Mouse (Mus musculus): ENCODE data around the gene Gm266. TPM values are rescaled to one million over a fixed set of nuclear protein-coding genes. Genes with fewer than 3 reads are reported as not detected.
A peak's percentile ranks its signal among the peaks of the same experiment; 100 is the strongest.

Gene Gm266
- total RNA-seq, 2 experiments from 2014 or later: not detected

DNA sequence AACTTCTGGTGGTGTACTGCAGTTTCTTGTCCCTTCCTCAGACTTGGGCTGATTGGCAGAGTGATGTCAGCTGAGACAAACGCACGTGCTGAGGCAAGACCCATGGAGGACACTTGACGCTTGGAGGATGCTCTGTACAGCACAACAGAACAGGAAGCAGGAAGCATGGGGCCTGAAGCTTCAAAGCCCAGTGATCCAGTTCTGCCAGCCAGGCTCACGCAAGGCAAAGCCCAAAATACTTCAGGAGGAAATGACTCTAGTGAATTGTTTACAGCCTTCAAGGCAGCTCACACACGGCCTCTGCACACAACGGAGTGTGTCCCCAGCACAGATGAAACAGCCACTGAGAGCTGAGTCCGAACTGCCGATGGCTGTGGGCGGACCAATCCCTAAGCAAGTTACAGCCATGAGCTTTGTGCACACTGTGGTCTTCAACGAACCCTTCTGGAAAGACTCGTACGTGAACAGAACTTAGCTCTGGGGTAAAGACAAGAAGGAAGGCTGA, 17.5 kb upstream of the Gm266 start:
- no peak for DNase-seq

DNA sequence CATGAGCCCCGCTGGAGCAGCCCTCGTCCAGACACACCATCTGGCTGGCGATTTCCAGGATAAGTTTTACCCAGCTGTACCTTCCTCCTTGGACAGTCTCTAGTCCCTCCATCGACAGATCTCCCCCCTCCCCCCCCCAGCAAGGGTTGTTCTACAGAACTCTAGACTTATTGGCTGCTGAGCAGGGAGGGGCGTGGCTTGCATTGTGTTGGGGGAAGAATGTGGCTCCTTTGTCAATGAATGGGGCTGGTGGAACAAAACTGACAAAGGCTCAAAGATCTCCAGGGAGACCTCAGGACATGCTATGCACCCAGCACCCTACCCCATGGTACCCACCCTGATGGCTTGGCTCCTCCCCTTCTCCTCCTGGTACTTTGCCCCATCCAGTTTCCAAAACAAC, 15.1 kb upstream of the Gm266 start:
- no peak for DNase-seq

DNA sequence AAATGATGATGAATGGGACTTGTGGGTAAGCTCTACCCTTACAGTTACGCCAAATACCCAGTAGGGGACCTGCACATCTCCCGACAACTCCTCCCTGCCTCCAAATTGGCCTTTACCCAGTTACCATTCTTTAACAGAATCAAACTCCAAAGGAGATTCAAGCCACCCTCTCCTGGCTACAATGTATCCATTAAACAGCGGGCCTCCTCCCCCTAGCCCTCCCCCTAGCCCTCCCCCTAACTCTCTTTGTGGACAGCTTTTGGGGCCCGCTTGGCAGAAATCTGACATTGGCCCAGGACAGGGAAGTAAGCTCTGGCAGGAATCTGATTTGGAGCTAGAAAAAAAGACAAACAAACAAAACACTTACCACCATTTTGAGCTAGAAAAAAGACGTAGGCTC, 14.0 kb upstream of the Gm266 start:
- no peak for DNase-seq

DNA sequence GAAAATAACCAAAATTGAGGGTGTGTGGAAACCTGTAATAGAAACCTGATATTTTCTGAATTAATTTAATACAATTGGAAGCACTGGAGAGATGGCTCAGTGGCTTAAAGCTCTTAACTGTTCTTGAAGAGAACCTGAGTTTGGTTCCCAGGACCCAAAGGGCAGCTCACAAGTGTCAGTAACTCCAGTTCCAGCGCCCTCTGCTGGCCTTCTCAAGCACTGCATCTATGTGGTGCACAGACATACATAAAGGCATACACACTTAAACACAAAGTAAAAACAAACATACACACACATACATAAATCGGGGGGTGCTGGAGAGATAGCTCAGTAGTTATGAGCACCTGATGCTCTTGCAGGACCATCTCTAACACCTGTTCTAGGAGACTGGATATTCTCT, 11.5 kb upstream of the Gm266 start:
- DNase-seq: no peak

DNA sequence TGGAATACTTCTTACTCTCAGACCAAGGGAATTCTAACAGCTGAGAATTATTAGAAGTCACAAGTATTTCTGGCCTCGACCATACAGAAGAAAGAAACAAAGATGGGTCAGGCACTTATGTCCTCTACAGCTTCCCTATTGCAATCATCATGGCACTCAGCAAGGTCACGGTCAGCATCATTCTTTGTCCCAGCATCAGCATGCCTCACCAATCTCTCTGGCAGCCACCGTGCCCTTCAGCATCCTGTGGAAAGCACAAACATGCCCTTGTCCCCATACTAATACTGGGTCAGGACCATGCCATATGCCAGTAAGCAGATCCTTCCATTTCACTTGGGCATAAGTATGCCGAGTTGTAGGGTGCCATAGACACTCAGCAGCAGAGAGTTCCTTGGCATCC, 9.3 kb upstream of the Gm266 start:
- DNase-seq: no peak

DNA sequence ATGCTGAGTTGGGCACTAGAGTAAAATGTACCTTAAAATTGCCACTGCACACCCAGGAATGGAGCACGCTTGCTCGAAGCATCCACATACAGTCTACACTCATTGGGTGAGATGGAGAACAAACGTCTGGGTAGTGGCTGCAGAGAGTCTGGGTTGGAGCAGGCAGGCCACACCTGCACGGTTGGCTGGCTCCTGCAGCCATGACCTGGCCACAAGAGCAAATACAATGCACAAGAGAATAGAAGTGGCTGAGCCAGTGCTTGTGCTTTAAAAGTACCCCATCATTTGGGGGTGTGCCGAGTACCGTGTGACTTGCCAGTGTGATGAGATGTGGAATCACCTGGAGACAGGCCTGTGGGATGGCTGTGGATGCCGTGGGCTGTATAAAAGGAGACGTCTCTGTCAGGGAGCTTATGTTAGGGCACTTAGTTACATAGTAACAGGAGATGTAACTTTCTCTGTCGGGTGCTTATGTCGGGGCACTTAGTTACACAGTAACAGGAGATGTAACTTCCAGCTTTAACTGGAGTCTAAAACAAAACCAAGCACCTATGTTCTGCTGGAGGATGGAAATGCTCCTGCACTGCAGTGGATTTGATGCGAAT, 3.7 kb upstream of the Gm266 start:
- no peak for DNase-seq

DNA sequence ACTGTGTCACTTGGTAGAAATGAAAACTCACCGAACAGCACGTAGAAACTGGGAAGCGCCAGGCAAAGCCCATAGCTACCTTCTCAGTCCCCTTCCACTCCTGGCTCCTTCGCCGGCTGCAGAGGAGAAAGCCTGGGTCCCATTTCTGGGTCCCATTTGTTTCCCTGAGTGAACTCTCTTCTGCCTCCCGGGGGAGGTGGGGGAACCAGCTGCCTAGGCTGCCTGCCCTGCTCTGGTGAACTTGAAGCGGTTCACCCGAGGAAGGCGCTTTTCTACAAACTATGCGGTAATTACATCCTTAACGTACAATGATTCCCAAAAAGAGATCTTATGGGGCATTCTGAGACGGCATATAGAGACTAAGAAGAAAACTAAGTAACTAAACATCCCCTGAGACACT, 832 bp upstream of the Gm266 start:
- DNase-seq: no peak

DNA sequence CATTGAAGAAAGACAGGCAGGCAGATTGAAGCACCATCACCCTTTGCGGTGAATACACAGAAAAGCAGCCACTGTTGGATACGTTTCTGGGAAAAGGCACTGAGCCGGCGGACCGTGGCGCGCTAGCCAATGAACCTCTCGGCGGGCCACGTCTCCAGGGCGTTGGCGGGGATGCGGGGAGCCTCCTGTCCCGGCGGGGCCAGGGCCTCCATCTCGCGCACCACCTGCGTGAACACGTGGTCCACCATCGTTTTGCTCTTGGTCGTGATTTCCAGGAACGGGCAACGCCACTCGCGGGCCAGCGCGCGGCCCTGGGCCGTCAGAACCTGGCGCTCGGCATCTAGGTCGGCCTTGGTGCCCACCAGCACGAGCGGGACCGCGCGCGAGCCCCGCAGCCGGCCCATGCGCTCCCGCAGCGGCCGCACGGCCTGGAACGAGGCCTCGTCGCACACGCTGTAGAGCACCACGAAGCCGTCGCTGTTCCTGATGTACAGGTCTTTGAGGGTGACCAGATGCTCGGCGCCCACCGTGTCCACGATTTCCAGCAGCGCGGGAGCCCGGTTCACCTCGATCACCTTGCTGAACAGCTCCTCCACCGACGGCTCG, 474 bp downstream of the Gm266 start:
- no peak for DNase-seq

DNA sequence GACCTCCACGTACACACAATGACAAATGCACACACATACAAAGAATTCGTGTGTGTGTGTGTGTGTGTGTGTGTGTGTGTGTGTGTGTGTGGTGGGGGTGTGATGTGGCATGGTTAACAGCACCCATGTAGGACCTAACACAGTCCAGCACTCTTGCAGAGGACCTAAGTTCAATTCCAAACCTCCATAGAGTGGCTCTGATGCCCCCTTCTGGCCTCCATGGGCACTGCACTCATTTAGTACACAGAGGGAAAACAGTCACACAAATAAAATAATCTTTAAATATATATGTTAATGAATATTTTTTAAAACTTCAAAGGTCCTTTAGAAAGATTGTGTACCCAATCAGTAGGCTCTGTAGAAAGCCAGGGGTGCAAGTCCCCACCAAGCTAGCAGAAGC, 5.7 kb downstream of the Gm266 start:
- DNase-seq: peak in 1 of 2 experiments; percentile 68

DNA sequence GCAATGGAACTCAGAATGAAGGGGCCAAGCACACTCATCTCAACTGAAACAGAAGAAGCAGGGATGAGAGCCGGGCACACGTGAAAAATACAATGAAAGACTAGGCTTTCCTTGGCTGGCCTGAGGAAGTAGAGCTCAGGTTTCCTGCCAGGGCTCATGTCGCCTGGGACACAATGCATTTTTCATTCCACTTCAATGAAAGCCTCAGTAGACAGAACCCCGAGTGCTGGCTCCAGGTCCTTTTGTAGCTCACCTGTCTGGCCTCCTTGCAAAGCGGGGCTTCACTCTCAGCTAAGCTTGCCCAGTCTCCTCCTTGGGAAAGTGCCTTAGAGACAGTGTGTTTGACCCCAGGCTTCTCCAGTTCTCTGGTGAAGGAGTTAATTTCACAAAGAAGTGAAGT, 6.7 kb downstream of the Gm266 start:
- DNase-seq: no peak

DNA sequence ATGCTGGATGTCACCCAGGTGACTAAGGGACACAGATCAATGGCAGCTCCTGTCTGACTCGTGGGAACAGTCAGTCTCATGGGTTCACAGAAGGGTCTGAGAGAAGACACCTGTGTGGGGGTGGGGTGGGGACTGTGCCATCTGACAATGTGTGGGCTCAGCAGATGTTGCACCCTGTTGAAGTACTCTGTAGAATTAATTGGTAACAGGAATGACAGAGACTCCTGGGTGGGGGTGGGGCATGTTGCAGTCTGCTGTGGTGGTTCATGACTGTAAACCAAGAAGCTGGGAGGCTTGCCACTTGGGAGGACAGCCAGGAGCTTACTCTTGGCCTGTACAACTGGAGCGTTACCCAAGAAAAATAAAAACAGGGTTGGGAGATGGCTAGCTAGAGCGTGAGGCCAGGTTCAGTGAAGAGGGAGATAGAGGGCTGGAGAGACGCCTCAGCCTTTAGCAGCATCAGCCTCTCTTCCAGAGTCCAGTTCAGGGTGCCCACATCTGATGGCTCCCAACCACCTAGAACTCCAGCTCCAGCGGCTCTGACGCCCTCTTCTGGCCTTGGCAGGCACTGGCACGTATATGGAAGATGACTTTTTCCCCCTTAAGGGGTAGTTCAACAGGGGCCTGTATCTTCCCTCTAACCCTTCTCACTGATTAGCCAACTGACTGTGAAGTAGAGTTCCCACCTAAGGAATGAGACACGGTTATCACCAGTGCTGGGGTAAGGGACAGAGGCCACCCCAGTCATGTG, 10.6 kb downstream of the Gm266 start:
- peak; percentile 90 for DNase-seq

DNA sequence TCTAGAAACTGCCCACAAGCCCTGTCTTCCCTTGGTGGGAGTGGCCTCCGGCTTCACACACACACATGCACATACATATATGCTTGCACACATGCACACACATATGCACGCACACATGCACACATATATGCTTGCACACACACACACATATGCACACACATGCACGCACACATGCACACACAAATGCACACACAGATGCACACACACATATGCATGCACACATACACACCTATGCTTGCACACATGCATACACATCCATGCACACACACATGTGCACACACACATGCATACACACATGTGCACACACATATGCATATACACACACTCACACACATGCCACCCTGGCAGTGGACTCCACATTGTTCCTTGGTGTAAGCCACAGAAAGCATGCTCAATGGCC, 11.2 kb downstream of the Gm266 start:
- no peak for DNase-seq

DNA sequence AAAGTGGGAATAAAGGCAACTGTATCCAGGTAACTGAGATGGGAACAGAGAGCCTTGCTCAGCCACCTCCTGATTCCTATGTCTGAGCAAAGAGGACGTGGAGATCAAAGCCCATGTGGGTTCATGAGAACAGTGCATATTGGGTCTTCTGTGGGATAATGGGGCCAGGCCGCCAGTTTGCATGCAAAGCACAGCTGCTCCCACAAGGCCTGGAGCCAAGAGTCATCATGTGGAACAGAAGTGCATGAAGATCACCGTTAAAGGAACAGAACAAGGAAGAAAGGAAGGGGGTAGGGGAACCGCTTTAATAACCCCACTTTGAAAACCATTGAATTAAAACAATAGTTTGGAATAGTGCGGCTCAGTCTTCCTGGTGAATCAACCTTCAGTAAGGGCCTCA, 12.7 kb downstream of the Gm266 start:
- DNase-seq: no peak

DNA sequence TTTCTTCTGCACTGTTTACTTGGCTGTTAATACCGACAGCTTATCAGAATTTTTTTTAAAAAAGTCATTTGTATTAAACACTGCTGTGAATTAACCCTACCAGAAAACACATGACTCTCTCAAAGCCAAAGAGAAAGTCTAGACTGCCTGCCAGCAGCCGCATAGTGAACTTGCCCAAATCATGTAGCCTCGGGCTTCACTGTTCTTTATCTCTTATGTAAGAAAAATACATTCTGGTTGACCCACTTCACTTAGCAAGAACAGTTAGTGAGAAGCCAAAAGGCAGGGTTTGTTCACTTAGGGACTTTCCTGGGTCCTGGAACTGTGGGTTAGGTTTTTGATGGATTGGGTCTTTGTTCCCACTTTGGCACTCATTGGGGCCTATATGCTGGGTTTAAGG, 13.9 kb downstream of the Gm266 start:
- no peak for DNase-seq

DNA sequence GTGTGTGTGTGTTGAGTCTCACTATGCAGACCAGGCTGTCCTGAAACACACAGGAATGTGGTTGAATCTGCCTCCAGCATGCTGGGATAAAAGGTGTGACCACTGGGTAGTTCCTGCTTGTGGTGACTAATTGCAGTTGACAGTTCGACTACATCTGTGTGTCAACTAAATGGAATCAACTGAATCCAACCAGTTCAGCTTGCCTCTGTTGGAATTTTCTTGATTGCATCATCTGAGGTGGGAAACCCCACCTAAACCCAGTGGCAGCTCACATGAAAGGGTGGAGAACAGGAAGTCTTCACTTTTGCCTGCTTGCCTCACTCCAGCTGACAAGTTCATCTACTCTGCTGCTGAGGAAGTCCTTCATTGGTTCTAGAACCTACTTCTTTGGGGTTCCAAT, 14.5 kb downstream of the Gm266 start:
- DNase-seq: no peak

DNA sequence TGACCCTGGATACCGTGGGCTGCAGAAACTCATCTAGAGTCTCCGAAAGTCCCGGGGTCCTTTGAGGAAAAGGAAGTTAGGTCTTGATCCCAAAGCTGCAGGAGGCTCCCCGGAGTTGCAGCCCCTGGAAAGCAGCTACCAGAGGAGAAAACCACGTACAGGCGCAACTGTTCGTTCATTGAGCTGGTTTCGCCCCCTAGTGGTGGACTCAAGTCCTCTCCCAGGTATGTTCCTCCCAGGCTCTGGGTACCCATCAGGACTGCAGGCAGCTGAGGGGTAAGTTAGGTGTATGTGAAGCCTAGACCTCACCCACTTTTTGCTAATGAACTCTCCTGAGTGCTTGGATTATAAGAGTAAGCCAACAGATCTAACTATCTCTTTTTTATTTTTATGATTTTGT, 16.1 kb downstream of the Gm266 start:
- peak; percentile 76 to 85 for DNase-seq

DNA sequence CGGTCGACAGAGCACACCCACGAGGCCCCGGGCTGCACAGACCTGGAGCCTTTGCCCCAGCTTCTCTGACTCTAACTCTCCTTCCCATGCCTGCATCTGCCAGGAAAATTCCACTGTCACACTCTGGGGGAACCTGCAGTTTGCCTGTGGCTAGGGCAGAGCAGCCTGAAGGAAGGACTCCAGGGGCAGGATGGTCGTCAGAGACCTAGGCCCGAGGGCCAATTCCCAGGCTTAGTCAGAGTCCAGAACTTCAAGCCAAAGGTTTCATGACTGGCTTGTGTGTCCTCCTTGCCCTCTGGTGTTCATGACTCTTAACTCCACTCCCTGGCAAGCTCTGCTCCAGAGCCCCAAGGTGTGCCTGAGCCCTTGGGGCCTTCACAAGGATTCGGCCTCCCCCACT, 17.4 kb downstream of the Gm266 start:
- no peak for DNase-seq

DNA sequence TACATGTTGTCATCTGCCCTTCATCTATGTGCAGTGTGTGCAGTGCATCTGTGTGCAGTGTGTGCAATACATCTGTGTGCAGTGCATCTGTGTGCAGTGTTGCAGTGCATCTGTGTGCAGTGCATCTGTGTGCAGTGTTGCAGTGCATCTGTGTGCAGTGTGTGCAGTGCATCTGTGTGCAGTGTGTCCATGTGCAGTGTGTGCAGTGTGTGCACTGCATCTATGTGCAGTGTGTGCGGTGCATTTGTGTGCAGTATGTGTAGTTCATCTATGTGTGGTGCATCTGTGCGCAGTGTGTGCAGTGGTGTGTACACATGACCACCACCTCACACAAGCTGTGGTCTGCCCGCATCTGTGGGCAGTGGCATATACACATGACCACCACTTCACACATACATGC, 19.3 kb downstream of the Gm266 start:
- no peak for DNase-seq

DNA sequence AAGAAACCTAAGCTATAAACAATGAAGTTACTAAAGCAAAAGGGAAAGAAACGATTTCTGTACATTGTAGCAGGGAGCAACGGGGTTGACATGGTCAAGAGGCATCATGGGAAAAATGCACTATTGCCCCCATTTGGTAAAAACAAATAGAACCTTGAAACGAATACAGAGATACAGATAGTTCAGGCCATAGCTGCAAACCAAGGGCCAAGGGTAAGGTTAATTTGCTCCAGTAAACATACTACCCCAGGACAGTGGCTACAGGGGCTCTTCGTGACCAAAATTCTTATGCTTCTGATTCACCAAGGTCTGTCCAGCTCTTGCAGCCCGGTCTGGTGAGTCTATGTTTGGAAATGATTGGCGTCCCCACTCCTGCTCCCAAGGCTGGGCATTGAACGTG, 22.1 kb downstream of the Gm266 start:
- DNase-seq: no peak

DNA sequence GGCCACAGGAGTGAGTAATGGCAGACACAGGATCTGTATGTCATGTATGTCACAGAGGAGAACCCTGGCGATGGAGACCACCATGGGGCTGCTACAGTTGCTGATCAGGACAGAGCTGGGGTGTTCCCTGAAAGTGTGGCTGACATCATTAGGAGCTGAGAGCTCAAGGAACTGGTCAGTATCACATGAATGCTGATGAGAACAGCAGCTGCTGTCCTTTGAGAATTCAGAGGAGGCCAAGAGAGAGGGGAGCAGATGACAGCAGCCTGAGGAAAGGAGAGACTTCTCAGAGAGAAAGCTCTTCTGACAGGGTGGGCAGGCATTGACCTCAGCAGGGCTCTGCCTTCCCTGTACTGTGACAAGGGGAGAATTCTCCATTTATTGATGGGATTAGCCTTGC, 27.9 kb downstream of the Gm266 start:
- peak; percentile 41 to 69 for DNase-seq

DNA sequence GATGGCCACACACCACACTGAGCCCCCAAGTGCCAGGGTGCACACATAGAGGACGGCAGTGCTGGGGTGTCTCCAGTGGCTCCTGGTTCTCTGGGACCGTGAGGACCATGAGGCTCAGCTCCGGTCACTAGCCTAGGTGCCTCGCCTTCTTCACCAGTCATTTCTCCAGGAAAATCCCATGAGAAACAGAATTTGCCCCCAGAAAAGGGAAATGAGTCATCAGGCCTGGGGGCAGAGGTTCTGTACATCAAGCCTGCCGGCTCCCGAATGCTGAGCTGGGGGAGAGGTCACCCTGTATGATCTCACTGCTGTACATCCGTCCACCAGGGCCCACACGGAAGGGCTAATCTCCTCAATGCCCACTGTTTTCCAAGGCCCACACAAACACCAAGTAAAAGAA, 29.8 kb downstream of the Gm266 start:
- no peak for DNase-seq

DNA sequence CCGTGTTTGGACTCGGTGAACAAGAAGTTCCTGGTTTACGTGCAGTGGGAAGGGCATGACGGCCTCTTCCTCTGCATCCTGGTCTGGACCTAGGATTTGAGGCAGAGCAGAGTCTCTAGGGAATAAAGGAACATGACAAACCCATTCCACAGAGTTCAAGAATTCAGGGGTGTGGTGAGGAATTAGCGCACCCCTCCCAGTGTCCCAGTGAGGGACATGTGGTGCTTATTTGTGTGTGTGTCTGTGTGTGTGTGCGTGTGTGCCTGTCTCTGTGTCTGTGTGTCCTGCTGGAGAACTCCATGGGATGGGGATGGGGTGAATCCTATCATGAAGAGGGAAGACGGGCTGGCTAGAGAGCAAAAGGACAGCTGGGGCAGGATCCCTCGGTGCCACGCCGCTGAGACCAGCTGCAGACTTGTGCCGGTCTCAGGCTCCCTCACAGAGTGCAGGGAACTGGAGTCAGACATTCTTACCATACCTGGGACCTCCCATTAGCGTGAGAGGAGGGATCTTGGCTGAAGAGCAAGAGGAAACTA, 30.2 kb downstream of the Gm266 start:
- DNase-seq: peak; percentile 70 to 77

DNA sequence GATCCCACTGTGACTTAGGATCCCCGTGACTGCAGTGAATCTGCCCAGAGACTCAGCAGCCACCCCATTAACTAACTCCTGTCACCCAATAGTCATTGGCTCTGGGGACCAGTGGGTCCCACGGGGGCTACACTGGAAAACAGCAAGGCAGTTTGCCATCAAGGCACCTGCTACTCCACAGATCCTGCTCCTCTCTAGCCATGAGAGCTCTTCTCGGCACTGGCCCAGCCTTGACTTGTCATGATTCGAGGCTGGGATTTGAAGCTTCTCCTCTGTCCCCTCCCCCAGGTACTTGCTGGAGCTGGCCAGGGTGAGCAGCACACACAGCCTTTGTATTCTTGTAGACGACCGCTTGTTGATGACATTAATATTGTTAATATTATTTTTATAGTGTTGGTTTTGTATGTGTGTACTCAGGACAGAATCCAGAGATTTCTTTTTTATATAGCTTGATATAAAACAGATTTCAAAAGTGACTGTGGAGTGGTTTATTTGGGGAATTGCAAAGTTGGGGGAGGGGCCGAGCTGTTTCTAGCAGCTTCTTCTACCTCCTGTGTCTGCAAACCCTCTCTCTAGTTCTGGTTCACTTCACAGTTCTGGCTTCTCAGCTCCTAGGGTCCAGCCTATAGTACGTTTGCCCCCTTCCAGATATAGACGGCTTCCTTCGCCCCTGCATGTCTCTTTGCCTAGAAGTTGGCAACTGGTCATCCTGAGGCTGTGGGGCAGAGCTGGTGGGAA, 30.9 kb downstream of the Gm266 start:
- DNase-seq: peak in 1 of 2 experiments; percentile 30
